Mouse (Mus musculus) embryonic facial prominence, embryonic 12.5 days (tissue): ENCODE data around the gene Ppp1r32. TPM values are rescaled to one million over a fixed set of nuclear protein-coding genes. Genes with fewer than 3 reads are reported as not detected.

Experiments
- ATAC-seq: fragments of 200-750 bp; cut with Nextera tagmentation; 2 replicates; pipeline ENCODE4 v1.8.0; 2017; ENCODE audit not compliant: insufficient number of reproducible peaks, insufficient read depth, low FRiP score, low TSS enrichment
- H3K27ac ChIP-seq: fragments of 300-500 bp; sonication (generic); 2 replicates; pipeline ENCODE4 v1.5.1; 2016; ENCODE audit warnings: mild to moderate bottlenecking
- H3K27me3 ChIP-seq: fragments of 300-500 bp; sonication (generic); 2 replicates; pipeline ENCODE4 v1.6.1; 2016; ENCODE audit warnings: mild to moderate bottlenecking, moderate library complexity
- H3K36me3 ChIP-seq: fragments of 300-500 bp; sonication (generic); 2 replicates; pipeline ENCODE4 v1.6.1; 2016; ENCODE audit warnings: mild to moderate bottlenecking
- H3K4me1 ChIP-seq: fragments of 300-500 bp; sonication (generic); 2 replicates; pipeline ENCODE4 v1.6.1; 2016
- H3K4me2 ChIP-seq: fragments of 300-500 bp; sonication (generic); replicated peaks from 2 replicates; pipeline ENCODE4 v1.6.1; 2016; ENCODE audit warnings: mild to moderate bottlenecking, moderate library complexity
- H3K4me3 ChIP-seq: fragments of 300-500 bp; sonication (generic); 2 replicates; pipeline ENCODE4 v1.5.1; 2016; ENCODE audit warnings: mild to moderate bottlenecking
- H3K9ac ChIP-seq: fragments of 300-500 bp; sonication (generic); 2 replicates; pipeline ENCODE4 v1.6.1; 2016; ENCODE audit warnings: mild to moderate bottlenecking, moderate library complexity
- H3K9me3 ChIP-seq: fragments of 300-500 bp; sonication (generic); 2 replicates; pipeline ENCODE4 v1.6.1; 2016; ENCODE audit warnings: mild to moderate bottlenecking, moderate library complexity
- WGBS: fragments of 180-500 bp; shearing (Covaris S2); methylation state at CpG from one replicate; pipeline ENCODE4 v1.1.7; 2016; 5-methylcytosine and 5-hydroxymethylcytosine counted together
- polyA plus RNA-seq: library from polyadenylated mRNA; unstranded; fragments of >200 nt; fragmentation: Nextera tagmentation; extraction: Ambion mirVana; gene quantifications from 2 replicates; pipeline ENCODE4 v1.2.1, GENCODE M21; 2016

Ppp1r32 gene
- polyA plus RNA-seq, 1 experiment from 2014 or later = 0.14 TPM

DNA sequence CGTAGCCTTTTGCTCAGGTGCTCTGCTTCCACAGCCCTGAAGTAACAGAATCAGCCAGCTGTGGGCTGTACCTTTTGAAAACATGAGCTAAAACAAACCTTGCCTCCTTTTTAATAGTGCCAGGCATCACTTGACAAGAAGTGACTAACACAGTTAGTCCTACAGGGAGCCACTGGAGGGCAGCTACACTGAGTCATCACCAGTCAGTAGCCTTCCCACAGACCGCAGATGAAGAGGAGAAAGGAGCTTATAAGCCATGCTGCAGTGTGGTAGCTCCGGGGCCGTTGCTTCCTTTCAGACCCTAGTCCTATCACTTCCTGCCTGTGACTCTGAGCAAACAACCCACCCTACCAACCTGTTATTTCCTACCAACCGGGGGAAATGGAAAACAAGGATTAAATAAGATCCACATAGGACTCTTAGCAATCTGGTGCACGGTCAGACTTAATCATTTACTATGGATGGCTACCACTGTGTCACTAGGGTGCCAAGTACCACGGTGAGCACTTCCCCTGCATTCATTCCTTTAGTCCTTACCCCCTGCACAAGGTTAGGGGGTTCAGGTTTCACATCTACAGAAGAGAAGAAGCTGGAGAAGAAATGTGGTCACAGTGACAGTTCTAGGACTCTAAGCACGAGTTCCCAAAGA lies 14.9 kb upstream of the Ppp1r32 start:
- H3K9ac ChIP-seq = no peak overlapping the region
- 57% methylated on average over 8 of the region's 8 CpGs for WGBS
- no peak for ATAC-seq
- no peaks in the 10 kb centered on the region for H3K27me3 ChIP-seq
- no peak overlapping the region for H3K27ac ChIP-seq
- no peak overlapping the region for H3K4me2 ChIP-seq
- no peaks in the 10 kb centered on the region for H3K9me3 ChIP-seq
- no peak overlapping the region for H3K4me3 ChIP-seq
- peaks cover 32% of the 10 kb centered on the region for H3K36me3 ChIP-seq
- H3K4me1 ChIP-seq = no peaks in the 10 kb centered on the region

DNA sequence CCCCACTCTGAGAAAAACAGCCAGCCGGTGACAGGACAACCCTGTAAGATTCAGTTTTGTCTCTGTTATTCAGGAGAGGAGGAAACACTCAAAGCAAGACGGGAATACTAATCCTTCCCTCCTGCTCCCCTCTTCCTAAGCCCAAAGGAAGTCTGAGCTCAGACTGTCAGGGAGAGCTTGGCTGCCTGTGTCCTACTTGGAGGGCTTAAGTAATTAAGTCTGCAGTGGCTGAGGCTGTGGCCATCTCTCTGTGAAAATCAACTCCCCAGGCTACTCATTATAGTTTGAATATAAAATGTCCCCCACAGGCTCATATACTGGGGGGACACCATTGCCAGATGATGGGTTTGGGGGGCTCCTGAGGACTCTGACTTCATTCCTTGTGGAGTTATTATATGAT lies 14.2 kb upstream of the Ppp1r32 start:
- ATAC-seq = no peak
- WGBS = 61% methylated on average over 2 of the region's 2 CpGs
- H3K4me2 ChIP-seq = no peak overlapping the region
- no peak overlapping the region for H3K9ac ChIP-seq
- H3K27ac ChIP-seq = no peak overlapping the region
- H3K27me3 ChIP-seq = no peaks in the 10 kb centered on the region
- no peak overlapping the region for H3K4me3 ChIP-seq
- no peaks in the 10 kb centered on the region for H3K9me3 ChIP-seq
- no peaks in the 10 kb centered on the region for H3K4me1 ChIP-seq
- H3K36me3 ChIP-seq = peaks cover 27% of the 10 kb centered on the region

DNA sequence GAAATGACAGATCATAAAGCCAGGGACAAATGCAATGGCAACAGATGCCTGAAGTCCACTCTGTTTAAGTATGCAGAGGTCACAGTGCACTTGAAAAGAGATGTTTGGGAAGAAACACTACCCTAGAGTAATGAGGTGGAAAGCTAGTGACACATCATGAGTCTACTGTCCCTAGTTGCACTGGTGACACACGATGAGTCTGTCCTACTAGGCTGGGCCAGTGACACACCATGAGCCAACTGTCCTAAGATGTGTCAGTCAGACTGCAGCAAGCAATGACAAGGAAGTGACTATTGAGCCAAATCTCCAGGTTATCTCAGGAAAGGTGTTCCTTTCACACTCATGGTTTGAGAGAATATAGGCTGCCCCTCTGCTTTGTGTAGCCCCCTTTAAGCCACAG lies 12.9 kb upstream of the Ppp1r32 start:
- Histone ChIP-seq H3K4me2 (no peak overlapping the region), H3K9me3 (no peaks in the 10 kb centered on the region), H3K4me3 (no peak overlapping the region), H3K9ac (no peak overlapping the region), H3K4me1 (no peaks in the 10 kb centered on the region), H3K36me3 (peaks cover 15% of the 10 kb centered on the region), H3K27ac (no peak overlapping the region), H3K27me3 (no peaks in the 10 kb centered on the region)
- WGBS = 85% methylated on average over 1 of the region's 1 CpGs
- ATAC-seq = no peak

DNA sequence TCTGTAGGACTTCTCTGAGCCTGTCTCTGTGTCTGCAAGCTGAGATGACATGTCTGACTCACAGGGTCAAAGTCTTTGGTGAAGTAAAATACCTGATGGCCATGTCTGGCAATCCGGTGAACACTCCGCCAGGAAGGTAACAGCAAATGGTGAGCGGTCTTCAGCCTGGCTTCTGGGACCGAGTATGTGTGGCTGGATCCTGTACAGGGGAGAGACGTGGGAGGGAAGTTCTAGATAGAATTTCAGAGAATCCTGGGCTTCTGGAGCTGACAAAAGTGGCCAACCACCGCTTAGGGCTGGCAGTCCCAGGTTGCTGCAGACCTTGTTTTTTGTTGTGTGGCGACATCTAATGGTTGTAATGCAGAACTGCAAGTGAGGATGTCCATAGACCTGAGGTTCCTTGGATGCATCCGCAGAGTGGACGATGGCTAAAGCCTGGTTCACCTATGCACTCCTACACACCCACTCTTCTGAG lies 3.6 kb upstream of the Ppp1r32 start:
- no peak overlapping the region for H3K4me2 ChIP-seq
- no peak overlapping the region for H3K4me3 ChIP-seq
- H3K9ac ChIP-seq = no peak overlapping the region
- H3K4me1 ChIP-seq = 0 out of 2 replicates have a peak, but pooled peaks cover 4% of the 10 kb centered on the region
- ATAC-seq = peak; percentile 58
- no peaks in the 10 kb centered on the region for H3K9me3 ChIP-seq
- 21% methylated on average over 9 of the region's 9 CpGs for WGBS
- no peaks in the 10 kb centered on the region for H3K36me3 ChIP-seq
- H3K27me3 ChIP-seq = no peaks in the 10 kb centered on the region
- H3K27ac ChIP-seq = no peak overlapping the region

DNA sequence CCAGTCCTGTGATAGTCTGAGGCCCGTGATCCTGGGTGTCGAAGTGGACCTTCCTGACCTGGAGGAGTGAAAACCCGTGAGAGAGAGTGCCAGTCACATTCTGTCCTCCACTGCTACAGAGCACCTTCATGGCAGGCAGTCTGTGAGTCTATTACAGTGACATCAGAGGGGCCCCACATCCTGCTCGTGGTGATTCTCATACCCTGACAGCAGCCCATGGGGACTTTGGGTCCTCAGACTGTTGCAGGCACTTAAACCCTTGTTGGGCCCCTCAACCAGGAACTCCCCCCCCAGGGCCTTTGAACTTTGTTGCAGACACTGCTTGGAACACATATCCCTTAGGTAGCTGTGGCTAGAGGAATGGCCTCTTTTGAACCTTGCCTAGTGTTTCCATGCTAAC lies 3.2 kb downstream of the Ppp1r32 start:
- Histone ChIP-seq H3K36me3 (no peaks in the 10 kb centered on the region), H3K4me3 (no peak overlapping the region), H3K9ac (no peak overlapping the region), H3K27ac (no peak overlapping the region), H3K4me1 (0 out of 2 replicates have a peak, but pooled peaks cover 4% of the 10 kb centered on the region), H3K4me2 (no peak overlapping the region), H3K9me3 (no peaks in the 10 kb centered on the region), H3K27me3 (no peaks in the 10 kb centered on the region)
- no peak for ATAC-seq
- WGBS = 55% methylated on average over 4 of the region's 4 CpGs

DNA sequence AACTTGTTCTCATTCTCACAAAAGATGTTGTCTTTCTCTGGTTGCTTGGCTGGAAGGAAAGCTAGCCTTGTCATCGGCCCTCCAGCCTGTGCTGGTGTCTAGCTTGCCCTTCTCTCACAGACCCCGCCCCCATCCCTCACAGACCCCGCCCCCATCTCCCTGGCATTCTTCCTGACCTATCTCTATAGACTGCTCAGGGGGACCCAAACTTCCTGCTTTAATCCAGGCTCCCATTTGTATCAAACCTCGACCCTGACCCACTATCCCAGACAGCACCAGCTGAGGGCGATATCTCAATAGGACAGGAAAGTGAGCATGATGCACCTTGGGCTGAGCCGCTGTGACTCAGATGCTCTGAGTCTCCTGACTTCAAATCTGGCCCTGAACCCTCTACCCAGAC lies 8.9 kb downstream of the Ppp1r32 start:
- H3K9me3 ChIP-seq = no peaks in the 10 kb centered on the region
- no peak overlapping the region for H3K4me3 ChIP-seq
- H3K27ac ChIP-seq = no peak overlapping the region
- H3K36me3 ChIP-seq = no peaks in the 10 kb centered on the region
- H3K9ac ChIP-seq = no peak overlapping the region
- no peaks in the 10 kb centered on the region for H3K27me3 ChIP-seq
- ATAC-seq = no peak
- H3K4me1 ChIP-seq = no peaks in the 10 kb centered on the region
- 21% methylated on average over 6 of the region's 6 CpGs for WGBS
- H3K4me2 ChIP-seq = no peak overlapping the region

DNA sequence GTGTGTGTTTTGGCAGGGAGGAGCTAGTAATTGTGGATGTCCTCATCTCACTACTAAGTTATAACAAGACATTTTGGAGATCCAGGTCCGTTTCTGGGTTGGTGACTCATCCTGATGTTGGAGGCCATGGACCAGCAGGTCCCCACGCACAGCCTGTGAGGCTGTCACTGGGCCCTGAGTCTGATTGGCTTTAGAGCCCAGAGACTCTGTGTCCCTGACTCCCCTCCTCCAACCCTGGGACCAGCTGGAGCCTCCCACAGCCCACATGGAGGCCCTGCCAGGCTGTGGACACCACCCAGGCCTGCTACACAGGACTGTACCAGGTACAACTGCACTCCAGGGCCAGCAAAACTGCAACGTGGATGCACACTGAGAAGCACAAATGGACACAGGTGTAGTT lies 9.8 kb downstream of the Ppp1r32 start:
- WGBS = 59% methylated on average over 3 of the region's 3 CpGs
- H3K9me3 ChIP-seq = no peaks in the 10 kb centered on the region

DNA sequence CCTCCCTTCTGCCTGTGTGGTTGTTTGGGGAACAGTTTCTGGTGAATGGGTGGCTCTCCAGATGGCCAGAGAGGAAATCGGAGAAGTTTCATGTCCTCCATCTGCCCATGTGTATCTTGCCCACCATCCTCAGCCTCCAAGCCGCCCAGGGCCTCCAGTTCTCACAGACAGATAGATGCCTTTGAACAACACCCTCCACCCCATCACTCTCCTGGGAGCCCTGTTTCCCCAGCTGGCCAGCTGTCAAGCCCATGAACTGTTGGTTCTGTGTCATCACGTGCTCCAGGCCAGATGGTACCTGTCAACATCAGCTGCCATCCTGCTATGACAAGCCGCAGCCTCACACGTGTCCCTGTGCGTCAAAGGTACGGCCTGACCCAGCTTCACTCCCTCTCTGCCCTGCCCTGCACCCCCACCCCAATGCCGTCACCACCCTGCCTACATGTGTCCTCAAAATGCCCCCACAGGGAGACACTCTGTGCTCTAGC lies 13.5 kb downstream of the Ppp1r32 start:
- Histone ChIP-seq H3K9me3 (no peaks in the 10 kb centered on the region), H3K4me2 (no peak overlapping the region), H3K36me3 (no peaks in the 10 kb centered on the region), H3K27me3 (no peaks in the 10 kb centered on the region), H3K9ac (no peak overlapping the region), H3K4me1 (no peaks in the 10 kb centered on the region), H3K4me3 (no peak overlapping the region), H3K27ac (no peak overlapping the region)
- 54% methylated on average over 8 of the region's 8 CpGs for WGBS
- ATAC-seq = no peak

More for the DNA sequence above, 9.8 kb downstream of the Ppp1r32 start:
- no peak overlapping the region for H3K9ac ChIP-seq
- H3K27ac ChIP-seq = no peak overlapping the region
- no peaks in the 10 kb centered on the region for H3K4me1 ChIP-seq
- no peak overlapping the region for H3K4me2 ChIP-seq
- H3K36me3 ChIP-seq = no peaks in the 10 kb centered on the region
- H3K27me3 ChIP-seq = no peaks in the 10 kb centered on the region
- ATAC-seq = no peak
- no peak overlapping the region for H3K4me3 ChIP-seq

DNA sequence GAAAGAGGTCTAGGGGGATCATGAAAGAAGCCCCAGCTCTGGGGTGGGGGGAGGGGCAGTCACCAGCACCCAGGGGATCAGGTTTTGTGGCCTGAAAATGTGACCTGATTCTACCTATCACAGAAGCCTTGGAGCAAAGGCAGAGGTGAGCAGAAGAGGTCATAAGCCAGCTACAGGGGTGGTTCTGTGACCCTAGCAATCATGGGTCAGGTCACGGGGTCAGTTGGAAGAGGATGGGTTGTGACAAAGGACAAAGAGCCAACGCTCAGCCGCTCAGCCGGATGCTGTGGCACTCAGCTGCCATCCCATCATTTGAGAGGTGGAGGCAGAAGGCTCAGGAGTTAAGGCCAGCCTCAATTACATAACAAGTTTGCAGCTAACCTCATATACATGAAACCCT lies 18.3 kb downstream of the Ppp1r32 start:
- no peak for ATAC-seq
- WGBS = 10% methylated on average over 4 of the region's 4 CpGs
- H3K27me3 ChIP-seq = peaks cover 28% of the 10 kb centered on the region
- no peaks in the 10 kb centered on the region for H3K9me3 ChIP-seq
- H3K4me3 ChIP-seq = no peak overlapping the region
- no peak overlapping the region for H3K27ac ChIP-seq
- H3K36me3 ChIP-seq = no peaks in the 10 kb centered on the region
- no peaks in the 10 kb centered on the region for H3K4me1 ChIP-seq
- no peak overlapping the region for H3K4me2 ChIP-seq
- H3K9ac ChIP-seq = no peak overlapping the region

DNA sequence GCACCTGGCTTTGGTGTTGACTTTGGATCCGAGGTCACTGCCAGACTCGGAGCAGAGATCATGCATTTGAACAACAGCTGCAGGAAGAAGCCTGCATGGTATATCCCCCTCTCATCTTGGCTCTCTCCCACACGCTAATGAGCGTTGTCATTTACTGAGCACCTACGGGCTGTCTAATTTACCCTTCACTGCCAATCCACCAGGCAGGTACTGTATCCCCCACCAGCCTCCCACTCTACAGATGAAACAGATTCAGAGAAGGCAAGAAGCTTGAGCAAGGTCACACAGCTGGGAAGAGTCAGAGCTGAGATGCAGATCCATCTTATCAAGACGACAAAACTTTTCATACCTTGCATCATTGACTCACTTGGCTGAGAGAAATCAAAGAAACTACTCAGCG lies 21.1 kb downstream of the Ppp1r32 start:
- Histone ChIP-seq H3K27ac (no peak overlapping the region), H3K9me3 (no peaks in the 10 kb centered on the region), H3K4me2 (no peak overlapping the region), H3K9ac (no peak overlapping the region), H3K36me3 (no peaks in the 10 kb centered on the region), H3K4me1 (0 out of 2 replicates have a peak, but pooled peaks cover 8% of the 10 kb centered on the region), H3K4me3 (no peak overlapping the region), H3K27me3 (peaks cover 55% of the 10 kb centered on the region)
- WGBS = 44% methylated on average over 7 of the region's 7 CpGs
- no peak for ATAC-seq

DNA sequence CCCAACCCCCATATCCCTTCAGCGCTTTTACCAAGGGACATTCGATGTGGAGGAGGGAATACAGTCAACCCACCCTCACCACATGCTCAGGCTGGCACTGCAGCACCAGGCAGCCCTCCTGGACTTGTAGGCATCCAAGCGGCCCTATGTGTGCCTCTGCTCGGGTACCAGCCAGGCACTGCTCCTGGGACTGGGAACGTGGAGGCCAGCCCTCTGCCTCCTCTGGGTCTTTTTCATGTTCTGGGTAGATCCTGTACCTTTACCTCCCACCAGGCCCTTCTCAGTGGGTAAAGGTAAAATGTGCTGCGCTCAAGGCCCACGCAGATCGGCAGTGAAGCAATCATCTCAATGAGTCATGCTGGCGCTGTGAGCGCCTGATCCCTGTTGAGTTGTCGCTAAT lies 22.8 kb downstream of the Ppp1r32 start:
- Histone ChIP-seq H3K9ac (no peak overlapping the region), H3K4me2 (no peak overlapping the region), H3K27ac (no peak overlapping the region), H3K27me3 (peaks cover 72% of the 10 kb centered on the region), H3K4me3 (no peak overlapping the region), H3K9me3 (no peaks in the 10 kb centered on the region), H3K4me1 (0 out of 2 replicates have a peak, but pooled peaks cover 8% of the 10 kb centered on the region), H3K36me3 (no peaks in the 10 kb centered on the region)
- 35% methylated on average over 11 of the region's 11 CpGs for WGBS
- no peak for ATAC-seq

DNA sequence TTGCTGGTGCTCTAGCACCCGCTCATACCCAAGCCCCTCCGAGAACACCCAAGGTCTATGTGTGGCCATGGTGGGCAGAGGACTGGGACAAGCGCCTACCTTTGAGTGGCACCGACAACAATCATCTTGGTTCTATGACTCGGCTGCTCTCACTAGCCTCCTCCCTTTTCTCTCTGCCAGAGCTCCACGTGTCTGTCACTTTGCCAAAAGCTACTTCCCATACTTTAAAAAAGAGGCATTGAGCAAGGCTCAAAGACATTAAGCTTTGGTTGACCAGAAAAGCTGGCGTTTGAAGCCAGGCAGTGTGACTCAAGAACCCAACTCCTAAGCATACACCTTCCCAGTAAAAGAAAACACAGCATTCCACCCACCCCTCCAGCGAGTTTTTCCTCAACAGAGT lies 24.6 kb downstream of the Ppp1r32 start:
- Histone ChIP-seq H3K9me3 (no peaks in the 10 kb centered on the region), H3K27ac (no peak overlapping the region), H3K4me3 (peak overlapping the region; percentile 48; the same call in 1 of the 2 replicates), H3K27me3 (peaks cover 87% of the 10 kb centered on the region), H3K4me2 (peak overlapping the region; percentile 91; the same call in 1 of the 2 replicates), H3K4me1 (0 out of 2 replicates have a peak, but pooled peaks cover 8% of the 10 kb centered on the region), H3K9ac (no peak overlapping the region), H3K36me3 (no peaks in the 10 kb centered on the region)
- no peak; the same call in 1 of the 2 replicates for ATAC-seq
- 32% methylated on average over 8 of the region's 8 CpGs for WGBS
